Mouse (Mus musculus) common myeloid progenitor, adult 5-6 weeks (primary cell): ENCODE measurements around the gene Mesp1. TPM values are rescaled to one million over a fixed set of nuclear protein-coding genes. Genes with fewer than 3 reads are reported as not detected.
"Not testable (repeated sequence)": the region's sequence is repeated elsewhere in the genome, so short reads cannot be mapped to it uniquely, and the experiment has no call there.

Experiments used
- ATAC-seq: replicated peaks from 2 replicates; pipeline ENCODE4 v1.8.0; 2016; ENCODE audit warnings: low read depth, mild to moderate bottlenecking, moderate TSS enrichment, inconsistent platforms; ENCODE audit not compliant: poor library complexity, severe bottlenecking
- total RNA-seq: library from RNA; stranded (forward); fragments of 200-1000, 187-1606 nt; gene quantifications from 2 replicates; pipeline ENCODE4 v1.2.3, GENCODE M21; 2017

Gene Mesp1
- total RNA-seq, 1 experiment from 2014 or later: not detected

GRCm38 (mm10) chr7:79792635-79793421, 760 bp downstream of the Mesp1 start:
- ATAC-seq: peak; percentile 42

- not testable (repeated sequence) for ATAC-seq
Observed at GRCm38 (mm10) chr7:79789812-79790211, 3.8 kb downstream of the Mesp1 start.

GRCm38 (mm10) chr7:79786295-79786694, 7.3 kb downstream of the Mesp1 start:
- ATAC-seq: peak; percentile 81

GRCm38 (mm10) chr7:79782516-79782855, 11.1 kb downstream of the Mesp1 start:
- no peak for ATAC-seq

GRCm38 (mm10) chr7:79781826-79782515, 11.6 kb downstream of the Mesp1 start:
- ATAC-seq: no peak

GRCm38 (mm10) chr7:79780647-79781626, 12.7 kb downstream of the Mesp1 start:
- peak; percentile 94 for ATAC-seq

- no peak for ATAC-seq
Observed at GRCm38 (mm10) chr7:79771561-79772512, 21.8 kb downstream of the Mesp1 start.

GRCm38 (mm10) chr7:79769664-79770063, 23.9 kb downstream of the Mesp1 start:
- ATAC-seq: no peak

- ATAC-seq: no peak
Observed at GRCm38 (mm10) chr7:79765991-79766390, 27.6 kb downstream of the Mesp1 start.

GRCm38 (mm10) chr7:79762106-79762505, 31.5 kb downstream of the Mesp1 start:
- ATAC-seq: no peak

- ATAC-seq: no peak
Observed at GRCm38 (mm10) chr7:79761124-79761876, 32.3 kb downstream of the Mesp1 start.

GRCm38 (mm10) chr7:79759766-79760165, 33.8 kb downstream of the Mesp1 start:
- no peak for ATAC-seq

GRCm38 (mm10) chr7:79758176-79758575, 35.4 kb downstream of the Mesp1 start:
- no peak for ATAC-seq

GRCm38 (mm10) chr7:79756334-79756733, 37.3 kb downstream of the Mesp1 start:
- ATAC-seq: no peak

GRCm38 (mm10) chr7:79749511-79749910, 44.1 kb downstream of the Mesp1 start:
- no peak for ATAC-seq

GRCm38 (mm10) chr7:79747659-79748058, 45.9 kb downstream of the Mesp1 start:
- ATAC-seq: no peak

GRCm38 (mm10) chr7:79744585-79744984, 49.0 kb downstream of the Mesp1 start:
- peak; percentile 67 for ATAC-seq

- no peak for ATAC-seq
Observed at GRCm38 (mm10) chr7:79744051-79744450, 49.5 kb downstream of the Mesp1 start.
